Mouse (Mus musculus): ENCODE data around the gene Abca2.

The Abca2 gene

GRCm38 (mm10) chr2:25426721-25427191, 1.7 kb upstream of the Abca2 start:
- DNase-seq = peak; percentile 56 to 78

DNA sequence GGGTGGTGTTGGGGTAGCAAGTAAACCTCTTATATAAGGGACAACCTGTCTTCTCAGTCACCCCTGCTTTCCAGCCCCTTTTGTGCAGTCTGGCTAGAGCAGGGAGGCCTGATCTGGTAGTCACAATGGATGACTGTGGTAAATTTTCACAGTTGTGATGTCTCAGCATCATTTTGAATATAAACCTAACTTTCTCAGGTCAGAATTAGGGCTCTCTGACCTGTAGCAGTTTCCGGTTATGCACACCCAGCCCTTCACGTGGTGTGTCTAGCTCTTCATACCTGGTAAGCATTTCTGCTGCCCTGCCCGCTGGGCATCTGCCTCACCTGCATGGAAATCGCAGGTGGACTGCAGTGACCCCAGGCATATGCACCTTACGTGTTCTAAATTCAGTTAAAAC, 1.2 kb upstream of the Abca2 start:
- DNase-seq = no peak

DNA sequence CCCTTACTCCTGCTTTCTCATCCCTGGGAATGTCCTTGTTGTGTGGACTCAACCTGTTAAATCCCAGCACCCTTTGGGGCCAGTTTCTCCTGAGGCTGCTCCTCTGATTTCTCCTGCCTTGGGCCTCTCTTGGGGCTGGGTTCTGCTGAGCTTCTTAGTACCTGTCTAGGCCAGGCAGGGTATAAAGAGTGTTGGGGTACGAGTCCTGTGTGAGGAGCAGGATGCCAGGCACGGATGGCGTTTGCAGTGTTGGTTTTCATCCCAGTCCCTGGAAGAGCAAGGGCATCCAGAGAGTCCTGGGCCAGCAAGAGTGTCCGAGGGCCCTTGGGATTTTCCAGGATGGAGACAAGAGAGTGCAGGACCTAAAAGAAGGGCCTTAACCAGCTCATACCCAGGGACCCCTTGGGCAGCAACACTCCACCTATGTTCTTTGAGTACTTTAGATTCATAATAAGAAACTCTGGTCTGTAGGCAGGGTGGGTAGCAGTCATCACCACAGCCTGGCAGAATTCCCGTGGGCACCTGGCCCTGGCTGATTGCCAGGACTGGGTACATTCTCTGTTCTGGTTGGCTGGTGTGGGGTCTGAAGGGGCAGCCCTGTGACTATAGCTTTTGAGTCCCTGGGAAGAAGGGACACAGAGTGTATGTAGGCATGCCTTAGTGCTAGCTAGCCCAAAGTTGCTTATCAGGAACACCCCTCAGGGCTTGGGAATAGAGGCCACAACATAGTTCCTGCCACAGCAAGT, 1.1 kb downstream of the Abca2 start:
- DNase-seq = no peak

DNA sequence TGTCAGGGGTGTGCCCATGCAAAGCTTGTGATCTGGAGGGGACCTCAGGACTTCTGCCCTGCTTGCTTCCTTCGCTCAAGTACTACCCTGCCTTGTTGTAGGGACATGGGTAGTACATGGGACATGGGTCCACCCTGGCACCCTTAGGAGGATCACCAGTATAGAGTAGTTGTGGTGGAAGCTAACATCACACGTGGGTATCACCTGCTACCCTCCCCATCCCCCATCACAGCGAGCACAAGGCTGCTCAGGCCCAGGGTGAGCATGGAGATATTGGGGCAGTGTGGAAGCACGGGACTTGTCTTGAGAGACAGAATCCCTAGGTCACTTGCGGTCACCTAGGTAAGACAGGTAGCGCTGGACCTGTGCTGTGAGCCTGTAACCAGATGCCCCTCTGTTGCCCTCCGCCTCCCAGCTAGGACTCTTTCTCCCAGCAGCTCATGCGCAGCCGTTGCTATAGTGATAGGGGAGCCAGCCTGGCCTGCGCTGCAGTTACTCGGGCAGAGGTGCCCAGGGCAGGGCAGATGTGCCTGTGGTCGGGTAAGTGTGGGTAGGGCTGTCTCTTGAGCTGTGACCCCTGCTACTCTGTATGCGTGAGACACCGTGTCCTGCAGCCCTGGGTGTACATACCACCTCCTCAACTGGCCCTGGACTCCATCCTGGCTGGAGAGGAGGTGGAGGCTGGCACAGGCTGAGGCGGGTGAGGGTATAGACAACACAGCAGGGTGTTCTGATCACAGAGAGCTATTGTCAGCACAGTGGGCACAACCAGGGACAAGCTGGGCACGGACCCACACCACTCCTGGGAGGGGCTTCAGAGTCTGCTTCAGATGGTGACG, 2.1 kb downstream of the Abca2 start:
- DNase-seq = no peak

DNA sequence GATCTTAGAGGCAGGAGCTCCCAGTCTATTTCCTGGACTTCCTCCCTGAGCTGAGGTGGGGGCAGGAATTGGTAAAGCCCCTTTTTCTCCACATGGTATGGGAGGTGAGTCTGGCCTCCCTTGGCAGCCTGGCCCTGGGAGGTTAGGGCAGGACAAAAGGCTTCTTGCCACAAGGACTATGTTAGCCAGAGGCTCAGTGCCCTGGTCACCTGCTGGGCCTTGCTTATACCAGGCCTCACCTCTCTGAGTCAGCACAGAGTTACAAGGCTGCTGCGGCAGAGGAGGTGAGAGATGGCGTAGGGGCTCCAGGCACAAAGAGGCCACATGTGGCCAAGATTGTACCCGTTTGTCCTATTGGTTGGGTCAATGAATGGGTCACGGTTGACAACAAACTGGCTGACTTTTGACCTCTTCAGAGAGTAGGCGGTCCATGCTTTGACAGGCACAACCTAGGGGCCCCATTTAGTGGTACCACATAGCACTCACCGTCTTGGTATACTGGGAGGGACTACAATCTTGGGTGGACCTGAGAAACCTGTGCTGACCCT, 2.9 kb downstream of the Abca2 start:
- no peak for DNase-seq

- DNase-seq = no peak
These were observed 4.0 kb downstream of the Abca2 start for GRCm38 (mm10) chr2:25432326-25433098.

GRCm38 (mm10) chr2:25433101-25433500, 4.6 kb downstream of the Abca2 start:
- no peak for DNase-seq

- no peak for DNase-seq
These were observed 5.8 kb downstream of the Abca2 start for GRCm38 (mm10) chr2:25434292-25434691.

- no peak for DNase-seq
These were observed 7.8 kb downstream of the Abca2 start for GRCm38 (mm10) chr2:25436286-25436820.

DNA sequence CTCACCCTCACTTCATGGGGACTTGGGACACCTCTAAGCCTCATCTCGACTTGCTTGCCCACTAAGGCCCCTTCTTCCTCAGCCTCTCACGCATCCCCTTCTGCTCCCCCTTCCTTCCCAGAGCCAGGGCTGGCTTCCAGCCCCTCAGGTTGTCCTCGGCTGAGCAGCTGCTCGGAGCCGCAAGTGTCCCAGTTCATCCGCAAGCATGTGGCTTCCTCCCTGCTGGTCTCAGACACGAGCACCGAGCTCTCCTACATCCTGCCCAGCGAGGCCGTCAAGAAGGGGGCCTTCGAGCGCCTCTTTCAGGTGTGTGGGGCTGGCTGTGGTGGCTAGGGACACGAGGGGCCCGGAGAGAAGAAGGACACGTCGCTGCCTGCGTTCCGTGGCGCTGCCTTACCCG, 12.6 kb downstream of the Abca2 start:
- no peak for DNase-seq

DNA sequence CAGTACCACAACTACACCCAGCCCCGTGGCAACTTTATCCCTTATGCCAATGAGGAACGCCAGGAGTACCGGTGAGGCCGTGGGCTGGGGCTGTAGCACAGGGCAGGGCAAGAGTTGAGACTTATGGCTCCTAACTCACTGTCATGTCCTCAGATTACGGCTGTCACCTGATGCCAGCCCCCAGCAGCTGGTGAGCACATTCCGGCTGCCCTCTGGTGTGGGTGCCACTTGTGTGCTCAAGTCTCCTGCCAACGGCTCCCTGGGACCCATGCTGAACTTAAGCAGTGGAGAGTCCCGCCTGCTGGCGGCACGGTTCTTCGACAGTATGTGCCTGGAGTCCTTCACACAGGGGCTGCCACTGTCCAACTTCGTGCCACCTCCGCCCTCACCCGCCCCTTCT, 14.2 kb downstream of the Abca2 start:
- no peak for DNase-seq

DNA sequence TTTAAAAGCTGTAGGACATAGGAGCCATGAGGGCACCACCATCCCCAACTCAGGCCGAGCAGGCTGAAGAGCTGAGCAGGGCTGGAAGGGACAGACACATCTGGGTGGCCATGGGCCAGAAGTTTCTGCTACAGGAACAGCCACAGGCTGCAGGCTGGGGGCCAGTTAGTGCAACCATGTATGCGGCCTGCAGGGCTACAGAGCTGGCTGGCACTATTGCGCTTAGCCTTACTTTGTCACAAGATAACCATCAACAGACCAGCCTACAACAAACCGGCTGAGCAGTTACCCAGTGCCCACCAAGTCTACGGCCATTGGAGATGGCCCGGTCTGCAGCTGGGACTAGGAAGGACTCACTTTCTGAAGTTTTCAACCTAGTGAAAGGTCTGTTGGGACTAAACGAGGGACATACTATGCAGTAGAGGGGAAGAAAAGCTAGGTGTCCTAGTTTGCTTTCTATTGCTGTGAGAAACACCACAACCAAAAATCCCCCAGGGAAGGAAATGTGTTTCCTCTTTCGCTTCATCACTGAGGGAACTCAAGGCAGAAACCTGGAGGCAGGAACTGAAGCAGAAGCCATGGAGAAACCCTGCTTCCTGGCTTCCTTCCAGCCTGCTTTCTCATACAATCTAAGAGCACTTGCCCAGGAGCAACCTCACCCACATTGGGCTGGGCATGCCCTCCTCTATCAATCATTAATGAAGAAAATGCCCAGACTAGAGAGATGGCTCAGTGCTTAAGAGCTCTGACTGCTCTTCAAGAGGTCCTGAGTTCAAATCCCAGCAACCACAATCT, 22.5 kb downstream of the Abca2 start:
- no peak for DNase-seq

DNA sequence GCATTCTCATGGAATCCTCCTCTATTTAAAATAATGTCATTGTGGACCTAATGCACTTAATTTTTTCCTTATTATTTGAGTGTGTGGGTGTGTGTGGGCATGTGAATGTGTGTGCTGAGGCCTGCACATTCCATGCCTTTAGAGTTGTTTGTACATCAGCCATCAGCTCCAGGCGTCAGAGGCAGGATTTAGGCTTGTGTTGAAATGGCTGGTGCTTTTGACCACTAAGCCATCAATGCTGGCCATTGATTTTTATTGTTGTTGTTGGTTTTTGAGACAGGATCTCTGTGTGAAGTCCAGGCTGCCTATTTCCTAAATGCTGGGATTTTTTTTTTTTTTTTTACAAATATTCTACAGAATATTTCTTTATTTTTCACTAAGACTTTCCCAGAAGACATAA, 24.4 kb downstream of the Abca2 start:
- no peak for DNase-seq

DNA sequence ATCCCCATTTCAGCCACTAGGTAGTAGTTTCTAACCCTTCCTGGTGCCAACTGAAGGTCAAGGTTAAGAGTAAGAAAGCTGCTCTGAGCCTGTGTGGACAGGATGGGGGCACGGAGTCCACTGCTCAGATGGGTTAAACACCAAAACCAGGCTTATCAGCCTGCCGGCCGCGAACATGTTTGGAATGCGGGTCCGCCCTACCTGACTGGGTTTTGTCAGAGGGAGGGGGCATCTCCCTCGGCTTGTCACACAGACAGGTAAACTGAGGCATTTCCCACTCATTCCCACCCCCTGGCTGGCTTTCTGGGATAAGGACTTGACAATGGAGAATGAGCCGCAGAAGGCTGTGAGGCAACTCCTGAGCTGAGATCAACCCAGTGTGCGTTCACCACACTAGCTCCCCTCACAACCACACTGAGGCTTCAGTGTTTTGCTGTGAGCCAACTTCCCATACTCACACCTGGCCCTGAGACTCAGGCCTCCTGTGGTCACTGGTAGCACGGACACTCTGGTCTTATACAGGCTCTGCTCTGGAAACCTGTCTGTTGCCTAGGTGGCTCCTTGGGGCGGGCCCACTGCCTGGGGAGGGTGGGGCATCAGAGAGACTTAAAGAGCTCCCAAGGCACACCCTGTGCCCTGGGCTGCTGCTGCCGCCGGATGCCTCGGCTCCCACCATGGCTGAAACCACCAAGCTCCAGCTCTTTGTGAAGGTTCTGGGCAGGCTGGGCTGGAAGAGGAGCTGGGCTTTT, 27.9 kb downstream of the Abca2 start, which contains the start of gene Clic3:
Gene Clic3 (plus strand): TSS at position 634 of the 749 bp plus-strand sequence.
- DNase-seq = no peak

DNA sequence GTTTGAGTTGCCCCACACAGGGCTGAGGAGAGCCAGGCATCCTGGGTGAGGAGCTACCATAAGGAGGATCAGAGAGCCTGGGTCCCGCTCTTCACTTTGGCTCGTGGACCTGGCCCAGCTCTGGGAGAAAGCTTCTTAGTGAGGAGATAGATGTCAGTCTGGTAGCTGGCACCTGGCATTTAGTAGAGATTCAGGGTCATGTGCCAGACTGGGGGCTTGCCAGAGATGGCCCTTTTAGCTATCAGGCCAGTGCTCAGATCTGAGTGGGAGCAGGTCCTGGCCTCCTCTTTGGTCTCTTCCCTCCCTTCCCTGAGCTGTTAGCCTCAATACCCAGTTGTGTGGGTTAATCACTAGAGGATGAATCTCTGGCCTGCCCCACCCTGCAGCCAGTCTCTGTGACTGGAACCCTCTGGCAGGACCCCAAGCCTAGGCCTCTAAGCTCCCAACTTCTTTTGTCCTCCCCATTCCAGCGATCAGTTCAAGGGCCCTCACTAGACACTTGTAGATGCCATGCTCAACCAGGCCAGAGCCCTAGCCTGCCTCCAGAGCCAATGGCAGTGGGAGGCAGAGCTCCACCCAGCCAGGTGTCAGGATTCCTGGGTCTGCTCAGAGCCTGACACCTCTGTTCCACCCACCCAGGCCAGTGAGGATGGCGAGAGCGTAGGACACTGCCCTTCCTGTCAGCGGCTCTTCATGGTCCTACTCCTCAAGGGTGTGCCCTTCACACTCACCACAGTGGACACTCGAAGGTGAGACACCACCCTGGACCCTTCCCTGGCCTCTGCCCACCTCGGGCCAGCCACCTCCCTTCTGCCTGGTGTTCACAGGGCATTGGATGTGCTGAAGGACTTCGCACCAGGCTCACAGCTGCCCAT, 28.8 kb downstream of the Abca2 start:
- DNase-seq = no peak

GRCm38 (mm10) chr2:25458911-25459310, 30.4 kb downstream of the Abca2 start:
- DNase-seq = no peak

GRCm38 (mm10) chr2:25460135-25460534, 31.6 kb downstream of the Abca2 start:
- no peak for DNase-seq

- peak; percentile 88 to 93 for DNase-seq
These were observed 32.2 kb downstream of the Abca2 start, which contains the start of gene Paxx for GRCm38 (mm10) chr2:25460551-25461309. TSS of gene Paxx (minus strand) at chr2:25461094.

DNA sequence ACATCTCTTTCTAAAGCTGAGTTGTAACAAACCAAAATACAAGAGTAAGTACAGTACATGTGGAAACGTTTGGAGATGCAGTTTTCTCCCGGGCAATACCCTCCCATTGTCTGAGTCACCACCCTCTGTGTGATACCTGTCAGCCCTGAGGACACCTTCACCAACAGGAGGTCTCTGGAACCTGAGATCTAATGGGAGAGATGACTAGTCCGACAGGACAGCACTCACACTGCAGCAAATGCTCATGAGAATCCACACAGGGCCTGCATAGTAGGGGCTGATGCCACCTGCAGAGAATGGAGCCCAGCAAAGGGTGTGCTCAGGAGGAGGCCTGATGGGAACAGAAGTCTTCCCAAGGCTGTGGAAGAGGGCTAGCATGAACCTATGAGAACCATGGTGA, 32.9 kb downstream of the Abca2 start:
- peak in 1 of 2 experiments; percentile 23 for DNase-seq

Measured in spleen, adult 18-20 months (tissue).